Mouse (Mus musculus): ENCODE measurements around the gene Aoc2. TPM values are rescaled to one million over a fixed set of nuclear protein-coding genes. Genes with fewer than 3 reads are reported as not detected.
"Not testable (repeated sequence)": the region's sequence is repeated elsewhere in the genome, so short reads cannot be mapped to it uniquely, and the experiment has no call there.

Gene Aoc2
- polyA plus RNA-seq, 1 experiment = not detected

- no peak overlapping the region for H3K27ac ChIP-seq (ENCODE audit: insufficient read depth, low read depth, low read length)
- 63% methylated on average over 3 of the region's 3 CpGs for WGBS
- peaks cover 2% of the 10 kb centered on the region; the same call in 1 of the 2 replicates for H3K4me1 ChIP-seq (ENCODE audit: control insufficient read depth, insufficient read depth, low read length)
- no peak overlapping the region for H3K4me3 ChIP-seq (ENCODE audit: insufficient read depth, low read depth, low read length)
- no peak for TF ChIP-seq POLR2A (IDR thresholded peaks at IDR 0.05; ENCODE audit: insufficient read depth, low read depth, low read length)
These were observed 12.7 kb upstream of the Aoc2 start for GRCm38 (mm10) chr11:101312150-101312549.

DNA sequence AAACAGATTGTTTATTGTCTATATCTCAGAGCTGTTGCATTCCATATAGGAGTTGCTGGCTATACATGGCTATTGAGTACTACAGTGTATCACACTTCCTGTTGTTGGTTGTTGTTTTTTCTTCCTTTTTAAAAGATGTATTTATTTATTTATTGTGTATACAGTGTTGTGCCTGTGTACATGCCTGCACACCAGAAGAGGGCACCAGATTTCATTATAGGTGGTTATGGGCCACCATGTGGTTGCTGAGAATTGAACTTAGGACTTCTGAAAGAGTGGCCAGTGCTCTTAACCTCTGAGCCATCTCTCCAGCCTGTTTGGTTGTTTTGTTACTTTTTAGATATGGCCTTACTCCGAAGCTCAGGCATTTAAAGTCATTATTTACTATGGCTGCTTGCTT is 10.3 kb upstream of the Aoc2 start:
- 94% methylated on average over 1 of the region's 1 CpGs for WGBS

GRCm38 (mm10) chr11:101315082-101315650 is 9.7 kb upstream of the Aoc2 start:
- H3K4me3 ChIP-seq (ENCODE audit: insufficient read depth, low read depth, low read length) = peak overlapping the region; percentile 80; the same call in 1 of the 2 replicates
- H3K27ac ChIP-seq (ENCODE audit: insufficient read depth, low read depth, low read length) = peak overlapping the region; percentile 77; the same call in 1 of the 2 replicates
- H3K4me1 ChIP-seq (ENCODE audit: control insufficient read depth, insufficient read depth, low read length) = peaks cover 2% of the 10 kb centered on the region; the same call in 1 of the 2 replicates
- TF ChIP-seq POLR2A (IDR thresholded peaks at IDR 0.05; ENCODE audit: insufficient read depth, low read depth, low read length) (no peak), CTCF (IDR thresholded peaks at IDR 0.05; ENCODE audit: insufficient read depth, low read depth, low read length) (no peak)
- WGBS = 84% methylated on average over 8 of the region's 8 CpGs

More for the DNA sequence above, 10.3 kb upstream of the Aoc2 start:
- Histone ChIP-seq H3K4me1 (ENCODE audit: control insufficient read depth, insufficient read depth, low read length) (peaks cover 2% of the 10 kb centered on the region; the same call in 1 of the 2 replicates), H3K27ac (ENCODE audit: insufficient read depth, low read depth, low read length) (no peak overlapping the region), H3K4me3 (ENCODE audit: insufficient read depth, low read depth, low read length) (no peak overlapping the region)
- TF ChIP-seq POLR2A (IDR thresholded peaks at IDR 0.05; ENCODE audit: insufficient read depth, low read depth, low read length) (no peak), CTCF (IDR thresholded peaks at IDR 0.05; ENCODE audit: insufficient read depth, low read depth, low read length) (no peak)

- WGBS = under 1% methylated on average over 62 of the region's 62 CpGs
- Histone ChIP-seq H3K4me3 (ENCODE audit: insufficient read depth, low read depth, low read length) (peak within 1 kb of the TSS; percentile 80), H3K27ac (ENCODE audit: insufficient read depth, low read depth, low read length) (peak within 1 kb of the TSS; percentile 77), H3K4me1 (ENCODE audit: control insufficient read depth, insufficient read depth, low read length) (peaks cover 2% of the 10 kb centered on the region; the same call in 1 of the 2 replicates)
- TF ChIP-seq CTCF (IDR thresholded peaks at IDR 0.05; ENCODE audit: insufficient read depth, low read depth, low read length) (0 out of 2 replicates have a peak, but pooled peaks have one; percentile 5), POLR2A (IDR thresholded peaks at IDR 0.05; ENCODE audit: insufficient read depth, low read depth, low read length) (peak; percentile 36; the same call in 1 of the 2 replicates)
These were observed 9.0 kb upstream of the Aoc2 start, which contains the start of gene Psme3 for GRCm38 (mm10) chr11:101315665-101316500. TSS of gene Psme3 (plus strand) at chr11:101316213.

GRCm38 (mm10) chr11:101316501-101316917 is 8.4 kb upstream of the Aoc2 start:
- under 1% methylated on average over 17 of the region's 17 CpGs for WGBS
- Histone ChIP-seq H3K4me3 (ENCODE audit: insufficient read depth, low read depth, low read length) (peak overlapping the region; percentile 80), H3K27ac (ENCODE audit: insufficient read depth, low read depth, low read length) (no peak overlapping the region), H3K4me1 (ENCODE audit: control insufficient read depth, insufficient read depth, low read length) (peaks cover 2% of the 10 kb centered on the region; the same call in 1 of the 2 replicates)
- no peak for TF ChIP-seq POLR2A (IDR thresholded peaks at IDR 0.05; ENCODE audit: insufficient read depth, low read depth, low read length)

GRCm38 (mm10) chr11:101323609-101324008 is 1.3 kb upstream of the Aoc2 start:
- no peak for TF ChIP-seq POLR2A (IDR thresholded peaks at IDR 0.05; ENCODE audit: insufficient read depth, low read depth, low read length)
- peak; percentile 84 for TF ChIP-seq CTCF (IDR thresholded peaks at IDR 0.05; ENCODE audit: insufficient read depth, low read depth, low read length)
- no peak overlapping the region for H3K4me3 ChIP-seq (ENCODE audit: insufficient read depth, low read depth, low read length)
- no peaks in the 10 kb centered on the region for H3K4me1 ChIP-seq (ENCODE audit: control insufficient read depth, insufficient read depth, low read length)
- WGBS = 3% methylated on average over 4 of the region's 4 CpGs
- no peak overlapping the region for H3K27ac ChIP-seq (ENCODE audit: insufficient read depth, low read depth, low read length)

DNA sequence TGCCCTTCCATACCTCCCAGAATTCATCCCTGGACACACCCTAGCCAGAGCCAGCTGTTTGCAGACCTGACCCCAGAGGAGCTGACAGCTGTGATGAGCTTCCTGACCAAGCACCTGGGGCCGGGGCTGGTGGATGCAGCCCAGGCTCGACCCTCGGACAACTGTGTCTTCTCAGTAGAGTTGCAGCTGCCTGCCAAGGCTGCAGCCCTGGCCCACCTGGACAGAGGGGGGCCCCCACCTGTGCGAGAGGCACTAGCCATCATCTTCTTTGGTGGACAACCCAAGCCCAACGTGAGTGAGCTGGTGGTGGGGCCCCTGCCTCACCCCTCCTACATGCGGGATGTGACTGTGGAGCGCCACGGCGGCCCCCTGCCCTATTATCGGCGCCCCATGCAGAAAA is 338 bp downstream of the Aoc2 start:
- 93% methylated on average over 11 of the region's 11 CpGs for WGBS
- not testable (repeated sequence) for H3K27ac ChIP-seq (ENCODE audit: insufficient read depth, low read depth, low read length); H3K4me3 ChIP-seq (ENCODE audit: insufficient read depth, low read depth, low read length); H3K4me1 ChIP-seq (ENCODE audit: control insufficient read depth, insufficient read depth, low read length)

DNA sequence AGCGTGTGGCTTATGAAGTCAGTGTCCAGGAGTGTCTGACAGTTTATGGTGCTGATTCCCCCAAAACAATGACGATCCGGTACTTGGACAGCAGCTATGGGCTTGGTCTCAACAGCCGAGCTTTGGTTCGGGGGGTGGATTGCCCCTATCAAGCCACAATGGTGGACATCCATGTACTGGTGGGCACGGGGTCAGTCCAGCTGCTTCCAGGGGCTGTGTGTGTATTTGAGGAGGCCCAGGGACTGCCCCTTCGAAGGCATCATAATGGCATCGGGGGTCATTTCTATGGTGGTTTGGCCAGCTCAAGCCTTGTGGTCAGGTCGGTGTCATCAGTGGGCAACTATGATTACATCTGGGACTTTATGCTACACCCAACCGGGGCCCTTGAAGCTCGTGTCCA is 1.3 kb downstream of the Aoc2 start:
- Histone ChIP-seq H3K4me3 (ENCODE audit: insufficient read depth, low read depth, low read length) (no peak overlapping the region), H3K27ac (ENCODE audit: insufficient read depth, low read depth, low read length) (no peak overlapping the region), H3K4me1 (ENCODE audit: control insufficient read depth, insufficient read depth, low read length) (peaks cover 3% of the 10 kb centered on the region; the same call in 1 of the 2 replicates)
- 87% methylated on average over 11 of the region's 11 CpGs for WGBS
- no peak for TF ChIP-seq POLR2A (IDR thresholded peaks at IDR 0.05; ENCODE audit: insufficient read depth, low read depth, low read length)
- TF ChIP-seq CTCF (IDR thresholded peaks at IDR 0.05; ENCODE audit: insufficient read depth, low read depth, low read length) = no peak

GRCm38 (mm10) chr11:101327311-101327710 is 2.4 kb downstream of the Aoc2 start:
- Histone ChIP-seq H3K4me1 (ENCODE audit: control insufficient read depth, insufficient read depth, low read length) (peaks cover 3% of the 10 kb centered on the region; the same call in 1 of the 2 replicates), H3K4me3 (ENCODE audit: insufficient read depth, low read depth, low read length) (no peak overlapping the region), H3K27ac (ENCODE audit: insufficient read depth, low read depth, low read length) (no peak overlapping the region)
- TF ChIP-seq CTCF (IDR thresholded peaks at IDR 0.05; ENCODE audit: insufficient read depth, low read depth, low read length) (no peak), POLR2A (IDR thresholded peaks at IDR 0.05; ENCODE audit: insufficient read depth, low read depth, low read length) (no peak)
- 53% methylated on average over 3 of the region's 3 CpGs for WGBS
